Mouse (Mus musculus) cerebellum, postnatal 4 days (tissue): ENCODE results near the gene C1s2.
"Not testable (repeated sequence)": the region's sequence is repeated elsewhere in the genome, so short reads cannot be mapped to it uniquely, and the experiment has no call there.

Experiments
- DNase-seq, 2 experiments: peaks; one replicate each; pipeline ENCODE4 v3.0.0; 2022; ENCODE audit warnings: low spot score in 2 of 2, mixed read lengths in 1 of 2

The C1s2 gene

GRCm38 (mm10) chr6:124635985-124636384, at the start of gene C1s2:
Gene C1s2, minus strand, starts transcription at chr6:124636085.
- DNase-seq: not testable (repeated sequence)

- no peak for DNase-seq
Measured at GRCm38 (mm10) chr6:124683591-124684417, 47.9 kb upstream of the C1s2 start.

GRCm38 (mm10) chr6:124682291-124682690, 46.4 kb upstream of the C1s2 start:
- not testable (repeated sequence) for DNase-seq

GRCm38 (mm10) chr6:124679486-124679885, 43.6 kb upstream of the C1s2 start:
- DNase-seq: no peak

- no peak for DNase-seq
Measured at GRCm38 (mm10) chr6:124678769-124679168, 42.9 kb upstream of the C1s2 start.

GRCm38 (mm10) chr6:124676171-124676570, 40.3 kb upstream of the C1s2 start:
- no peak for DNase-seq

- DNase-seq: no peak
Measured at GRCm38 (mm10) chr6:124674591-124674990, 38.7 kb upstream of the C1s2 start.

- DNase-seq: no peak
Measured at GRCm38 (mm10) chr6:124673619-124674018, 37.7 kb upstream of the C1s2 start.

DNA sequence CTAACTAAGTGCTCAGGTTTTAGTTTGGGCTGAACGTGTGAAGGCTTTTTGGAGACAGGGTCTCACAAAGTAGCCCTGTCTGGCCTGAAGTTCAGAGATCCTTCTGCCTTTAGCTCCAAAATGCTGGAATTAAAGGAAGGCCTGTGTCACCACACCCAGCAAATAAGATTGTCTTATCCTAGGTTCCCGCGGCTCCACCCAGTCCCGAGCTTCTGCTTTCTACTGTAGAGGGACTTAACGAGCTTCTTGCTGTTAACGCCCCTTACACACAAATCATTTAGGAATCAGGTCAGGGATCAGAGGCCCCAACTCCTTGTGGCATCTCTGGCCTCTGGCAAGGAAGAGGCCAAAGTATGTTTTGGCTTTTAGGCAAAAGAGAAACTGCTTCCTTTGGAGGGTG, 36.2 kb upstream of the C1s2 start:
- no peak for DNase-seq

DNA sequence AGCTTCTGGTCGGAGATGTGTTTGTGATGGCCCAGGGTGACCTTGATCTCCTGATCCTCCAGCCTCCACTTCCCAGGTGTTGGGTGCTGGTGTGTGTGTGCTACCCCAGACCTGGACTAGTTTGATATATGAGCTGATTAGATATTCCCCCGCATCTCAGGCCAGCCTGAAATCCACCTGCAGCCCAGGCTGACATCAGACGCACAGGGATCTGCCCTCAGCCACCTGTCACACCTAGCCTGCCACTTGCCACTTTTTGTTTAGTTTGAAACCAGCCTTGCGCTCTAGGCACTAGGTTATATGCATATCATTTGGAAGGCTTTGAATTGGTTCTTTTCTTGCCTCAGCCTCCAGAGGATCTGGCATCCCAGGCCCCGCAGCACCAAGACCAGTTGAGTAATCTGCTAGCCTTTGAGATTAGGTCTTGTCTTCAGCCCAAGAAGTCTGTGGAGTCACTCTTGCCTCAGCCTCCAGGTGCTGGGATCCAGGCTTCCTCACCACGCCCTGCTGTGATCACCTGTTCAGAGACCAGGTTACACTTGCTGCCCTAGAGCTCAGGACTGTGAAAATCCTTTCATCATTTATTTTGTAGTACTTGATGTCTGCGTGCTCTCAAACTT, 34.5 kb upstream of the C1s2 start:
- DNase-seq: no peak

GRCm38 (mm10) chr6:124669234-124669859, 33.5 kb upstream of the C1s2 start:
- no peak for DNase-seq

DNA sequence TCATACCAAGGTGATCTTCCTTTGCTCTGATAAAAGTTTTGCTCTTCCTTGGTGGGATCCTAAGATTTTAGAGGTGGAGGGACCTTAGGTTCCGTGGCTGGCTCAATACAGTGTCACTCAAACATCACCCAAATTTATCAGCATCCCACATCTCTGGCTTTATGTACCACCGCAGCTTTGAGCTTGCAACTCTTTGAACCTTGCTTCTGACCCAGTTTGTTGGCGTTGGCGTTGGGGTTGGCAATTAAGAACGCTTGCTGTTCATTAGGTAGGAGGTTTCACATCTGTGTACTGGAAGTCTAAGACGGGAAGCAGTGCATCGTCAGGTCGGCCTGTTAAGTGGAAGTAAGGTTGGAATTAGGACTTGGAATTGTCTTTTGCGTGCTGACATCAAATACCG, 29.1 kb upstream of the C1s2 start:
- DNase-seq: no peak

- no peak for DNase-seq
Measured at GRCm38 (mm10) chr6:124664256-124664655, 28.4 kb upstream of the C1s2 start.

DNA sequence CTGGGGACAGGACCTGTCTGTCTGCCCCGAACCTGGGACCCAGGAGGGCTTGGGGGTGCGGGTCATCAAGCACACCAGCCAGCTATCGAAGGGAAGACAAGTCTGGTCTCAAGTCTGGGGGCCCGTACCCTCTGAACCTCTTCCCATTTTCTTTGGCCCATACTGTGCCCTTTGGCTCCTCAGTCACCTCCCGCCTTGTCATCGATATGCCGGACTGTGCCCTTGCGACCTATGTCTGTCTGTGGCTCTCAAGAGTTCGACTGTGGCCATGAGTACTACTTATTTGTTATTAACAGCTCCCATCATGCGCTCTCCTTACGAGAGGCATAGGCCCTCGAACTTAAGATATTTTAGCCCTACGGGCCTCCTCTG, 27.5 kb upstream of the C1s2 start:
- no peak for DNase-seq

DNA sequence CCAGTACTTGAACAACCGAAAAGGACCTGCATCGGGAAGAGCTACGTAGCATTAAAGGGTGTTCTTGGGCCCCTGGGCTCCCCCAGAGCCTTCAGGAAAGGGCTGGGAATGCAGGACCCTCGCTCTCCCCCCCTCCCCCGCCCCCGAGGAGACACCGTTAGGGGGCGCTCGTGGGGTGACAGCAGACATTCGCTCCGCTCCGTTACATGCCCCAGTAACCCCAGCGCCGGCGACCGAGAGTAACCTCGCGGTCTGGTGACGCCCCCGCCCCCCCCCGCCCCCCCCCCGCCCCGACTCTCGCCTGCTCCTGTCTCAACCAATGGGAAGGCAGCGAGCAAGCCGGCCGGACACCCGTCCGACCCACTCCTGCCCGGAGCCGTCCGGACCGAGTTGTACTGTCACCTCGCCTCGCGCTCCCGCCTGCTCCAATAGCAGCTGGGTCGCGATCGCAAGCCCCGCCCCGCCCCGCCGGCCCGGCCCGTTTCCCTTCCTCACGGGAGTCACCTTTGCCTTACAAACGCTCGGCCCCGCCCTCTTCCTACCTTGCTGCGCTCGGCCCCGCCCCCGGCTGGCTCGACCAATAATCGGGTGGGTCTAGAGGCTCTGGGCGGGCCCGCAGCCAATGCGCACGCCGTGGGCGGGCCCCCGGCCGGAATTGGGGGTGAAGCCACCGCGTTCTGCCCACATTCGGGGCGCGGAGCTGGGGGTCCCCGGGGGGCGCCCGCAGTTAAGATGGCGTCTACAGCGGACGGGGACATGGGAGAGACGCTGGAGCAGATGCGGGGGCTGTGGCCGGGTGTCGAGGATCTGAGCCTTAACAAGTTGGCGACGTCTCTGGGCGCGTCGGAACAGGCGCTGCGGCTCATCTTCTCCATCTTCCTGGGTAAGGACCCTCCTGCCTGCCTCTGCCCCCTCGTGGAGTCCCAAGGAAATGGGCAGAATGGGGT, 26.9 kb upstream of the C1s2 start, which contains the start of gene Lpcat3:
Gene Lpcat3 (plus strand): TSS at position 551 of the 947 bp plus-strand sequence.
- peak; percentile 94 to 98 for DNase-seq

- DNase-seq: no peak
Measured at GRCm38 (mm10) chr6:124661995-124662394, 26.1 kb upstream of the C1s2 start.

GRCm38 (mm10) chr6:124661156-124661806, 25.4 kb upstream of the C1s2 start:
- no peak for DNase-seq

GRCm38 (mm10) chr6:124658067-124658466, 22.2 kb upstream of the C1s2 start:
- DNase-seq: no peak

- no peak for DNase-seq
Measured at GRCm38 (mm10) chr6:124655893-124656292, 20.0 kb upstream of the C1s2 start.

- no peak for DNase-seq
Measured at GRCm38 (mm10) chr6:124646394-124646793, 10.5 kb upstream of the C1s2 start.

- peak in 1 of 2 experiments; percentile 51 for DNase-seq
Measured at GRCm38 (mm10) chr6:124640997-124641396, 5.1 kb upstream of the C1s2 start.
